Mouse (Mus musculus) ovary, adult 18-20 months (tissue): Measurements from ENCODE around the gene Nsun2.

ENCODE experiments used
- DNase-seq: peaks from one replicate; pipeline ENCODE4 v3.0.0; 2022; ENCODE audit warnings: low spot score, mixed read lengths

The Nsun2 gene

GRCm38 (mm10) chr13:69636375-69636774 is 102.8 kb downstream of the Nsun2 start:
- no peak for DNase-seq

- no peak for DNase-seq
Measured at GRCm38 (mm10) chr13:69636816-69637215, 103.3 kb downstream of the Nsun2 start.

GRCm38 (mm10) chr13:69637657-69638056 is 104.1 kb downstream of the Nsun2 start:
- no peak for DNase-seq

- no peak for DNase-seq
Measured at GRCm38 (mm10) chr13:69638108-69638626, 104.6 kb downstream of the Nsun2 start.

- no peak for DNase-seq
Measured at GRCm38 (mm10) chr13:69639251-69639650, 105.7 kb downstream of the Nsun2 start.

GRCm38 (mm10) chr13:69640126-69640525 is 106.6 kb downstream of the Nsun2 start:
- no peak for DNase-seq

GRCm38 (mm10) chr13:69640541-69640940 is 107.0 kb downstream of the Nsun2 start:
- DNase-seq, result no peak

GRCm38 (mm10) chr13:69641017-69641416 is 107.5 kb downstream of the Nsun2 start:
- DNase-seq, result no peak

GRCm38 (mm10) chr13:69642656-69643216 is 109.2 kb downstream of the Nsun2 start:
- DNase-seq, result no peak

- DNase-seq, result no peak
Measured at GRCm38 (mm10) chr13:69643937-69644336, 110.4 kb downstream of the Nsun2 start.

- DNase-seq, result no peak
Measured at GRCm38 (mm10) chr13:69644427-69645166, 111.1 kb downstream of the Nsun2 start.

GRCm38 (mm10) chr13:69645694-69646423 is 112.3 kb downstream of the Nsun2 start:
- no peak for DNase-seq

- no peak for DNase-seq
Measured at GRCm38 (mm10) chr13:69646481-69646880, 112.9 kb downstream of the Nsun2 start.

- no peak for DNase-seq
Measured at GRCm38 (mm10) chr13:69654508-69654907, 121.0 kb downstream of the Nsun2 start.

- DNase-seq, result no peak
Measured at GRCm38 (mm10) chr13:69672121-69672520, 138.6 kb downstream of the Nsun2 start.

- DNase-seq, result no peak
Measured at GRCm38 (mm10) chr13:69672565-69672964, 139.0 kb downstream of the Nsun2 start.

GRCm38 (mm10) chr13:69673197-69673920 is 139.8 kb downstream of the Nsun2 start:
- no peak for DNase-seq

GRCm38 (mm10) chr13:69673921-69674618 is 140.5 kb downstream of the Nsun2 start:
- no peak for DNase-seq
